Mouse (Mus musculus) testis, postnatal 14 days (tissue): ENCODE results near the gene Olfr1121.
"Not testable (repeated sequence)": the region's sequence is repeated elsewhere in the genome, so short reads cannot be mapped to it uniquely, and the experiment has no call there.

Experiments
- DNase-seq: peaks from one replicate; pipeline ENCODE4 v3.0.0; 2021; ENCODE audit warnings: low spot score

Gene Olfr1121

DNA sequence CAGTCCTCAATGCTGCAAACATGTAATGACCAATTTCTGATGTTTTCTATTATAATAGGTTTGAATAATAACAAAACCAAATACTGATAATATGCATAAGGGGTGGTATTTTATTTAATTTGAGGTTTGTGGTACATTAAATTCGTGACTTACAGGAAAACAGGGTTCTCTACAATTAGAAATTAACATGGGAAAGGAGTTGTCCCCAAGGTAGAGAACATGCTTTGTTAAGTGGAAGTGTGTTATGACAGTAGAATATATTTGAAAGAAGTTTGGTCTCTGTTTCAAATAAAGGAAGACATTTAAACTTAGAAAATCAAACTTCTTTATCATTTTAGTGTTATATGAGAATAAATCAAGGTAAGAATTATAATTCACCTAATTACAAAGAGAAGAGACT lies at the start of gene Olfr1121:
Gene Olfr1121 (plus strand): TSS at position 301 of the 400 bp plus-strand sequence.
- no peak for DNase-seq

DNA sequence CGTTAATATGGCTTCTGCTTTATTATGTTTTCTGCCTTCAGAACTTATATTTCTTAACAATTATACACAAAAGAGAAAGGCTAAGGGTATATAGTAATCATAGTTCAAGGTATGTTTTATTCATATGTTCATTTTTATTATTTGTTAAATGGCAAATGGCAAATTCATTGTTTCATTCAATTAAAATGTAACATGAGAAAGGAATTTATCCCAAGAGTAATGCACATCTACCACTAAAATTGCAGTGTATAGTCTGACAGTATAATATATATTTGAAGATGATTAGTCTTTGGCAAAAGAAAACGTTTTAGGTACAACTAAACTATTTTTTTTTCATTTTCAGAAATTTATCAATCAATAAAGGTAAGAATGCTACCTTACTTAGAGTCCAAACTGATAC lies 15.2 kb upstream of the Olfr1121 start, which contains the start of gene Olfr1120:
Gene Olfr1120 (plus strand): TSS at position 301 of the 400 bp plus-strand sequence.
- DNase-seq = no peak

- not testable (repeated sequence) for DNase-seq
Measured at GRCm38 (mm10) chr2:87360121-87360520, 9.6 kb upstream of the Olfr1121 start.

DNA sequence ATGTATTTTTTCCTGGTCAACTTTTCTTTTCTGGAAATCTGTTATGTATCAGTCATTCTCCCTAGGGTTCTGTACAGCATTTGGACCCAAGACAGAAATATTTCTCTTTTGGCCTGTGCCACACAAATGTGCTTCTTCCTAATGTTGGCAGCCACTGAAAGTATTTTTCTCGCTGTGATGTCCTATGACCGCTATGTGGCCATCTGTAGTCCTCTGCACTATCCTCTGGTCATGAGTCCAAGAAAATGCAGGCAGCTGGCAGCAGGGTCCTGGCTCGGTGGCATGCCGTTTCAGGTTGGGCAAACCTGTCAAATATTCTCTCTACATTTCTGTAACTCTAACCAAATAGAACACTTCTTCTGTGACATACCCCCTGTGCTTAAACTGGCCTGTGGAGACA lies 2.0 kb downstream of the Olfr1121 start:
- no peak for DNase-seq

DNA sequence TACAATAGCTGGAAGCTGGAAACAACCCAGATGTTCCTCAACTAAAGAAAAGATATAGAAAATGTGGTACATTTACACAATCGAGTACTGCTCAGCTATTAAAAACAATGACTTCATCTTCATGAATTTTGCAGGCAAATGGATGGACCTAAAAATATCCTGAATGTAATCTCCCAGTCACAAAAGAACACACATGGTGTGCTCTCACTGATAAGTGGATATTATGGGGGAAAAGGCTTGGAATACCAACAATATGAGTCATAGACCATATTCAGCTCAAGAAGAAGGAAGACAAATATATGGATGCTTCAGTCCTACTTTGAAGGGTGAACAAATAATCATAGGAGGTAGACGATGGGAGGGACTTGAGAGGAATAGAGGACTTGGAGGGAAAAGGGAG lies 14.2 kb downstream of the Olfr1121 start:
- DNase-seq = no peak

GRCm38 (mm10) chr2:87385549-87385948 lies 15.9 kb downstream of the Olfr1121 start, which contains the start of gene Olfr1122:
Gene Olfr1122, plus strand, starts transcription at chr2:87385849.
- no peak for DNase-seq

GRCm38 (mm10) chr2:87393605-87394004 lies 23.9 kb downstream of the Olfr1121 start:
- DNase-seq = not testable (repeated sequence)

DNA sequence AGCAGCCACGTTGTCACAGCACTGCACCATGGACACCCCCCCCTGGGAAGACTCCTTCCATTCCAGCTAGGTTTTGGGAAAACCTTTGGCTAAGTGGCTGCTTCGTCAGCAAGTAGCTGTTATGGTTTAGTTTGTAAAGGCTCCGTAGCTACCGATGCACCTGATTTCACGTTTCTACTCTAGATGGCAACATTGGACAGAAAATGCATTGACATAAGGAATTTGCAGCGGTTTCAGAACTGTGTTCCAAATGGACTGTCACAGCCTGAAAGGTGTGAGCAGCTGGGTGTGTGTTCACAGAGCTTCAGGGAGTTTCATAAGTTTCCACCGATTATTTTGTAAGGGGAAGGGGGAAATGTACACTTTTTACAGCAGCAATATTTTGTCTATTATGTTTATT lies 25.0 kb downstream of the Olfr1121 start:
- not testable (repeated sequence) for DNase-seq

DNA sequence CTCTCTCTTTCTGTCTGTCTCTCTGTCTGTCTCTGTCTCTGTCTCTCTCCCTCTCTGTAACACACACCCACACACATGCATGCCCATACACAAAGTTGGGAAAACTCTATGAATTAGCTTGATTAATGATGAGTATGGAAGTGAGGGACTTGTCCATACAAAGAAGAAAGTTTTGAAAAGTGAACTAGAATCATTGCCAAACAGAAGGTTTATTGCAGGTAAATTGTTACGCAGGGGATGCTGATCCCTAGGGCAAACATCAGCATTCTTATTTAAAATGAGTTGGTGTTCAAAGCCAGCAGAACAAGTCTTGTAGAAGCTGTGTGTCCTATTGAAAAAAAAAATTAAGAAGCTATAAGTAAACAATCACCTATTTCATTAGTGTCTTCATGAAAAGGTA lies 46.6 kb downstream of the Olfr1121 start, which contains the start of gene Olfr1123:
Gene Olfr1123 (plus strand): TSS at position 301 of the 400 bp plus-strand sequence.
- no peak for DNase-seq
